Mouse (Mus musculus): ENCODE results near the gene Zkscan17.

Gene Zkscan17

DNA sequence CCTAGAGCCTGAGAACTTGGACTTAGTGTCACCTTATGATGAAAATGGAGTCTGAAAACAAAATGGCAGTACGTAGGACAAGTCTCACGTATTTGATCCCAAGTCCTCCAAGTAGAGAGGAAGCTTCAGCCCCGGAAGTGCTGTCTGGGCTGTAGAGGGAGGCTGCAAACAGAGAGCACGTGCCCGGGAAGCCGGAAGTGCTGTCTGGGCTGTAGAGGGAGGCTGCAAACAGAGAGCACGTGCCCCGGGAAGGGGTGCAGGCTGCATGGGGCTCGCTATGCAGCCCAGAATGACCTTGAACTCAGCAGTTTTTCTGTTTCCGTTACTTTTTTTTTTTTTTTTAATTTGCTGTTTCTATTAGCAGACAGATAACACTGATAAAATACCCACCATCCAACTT lies 8.3 kb downstream of the Zkscan17 start:
- DNase-seq (ENCODE audit: low spot score in 2 of 2): no peak

DNA sequence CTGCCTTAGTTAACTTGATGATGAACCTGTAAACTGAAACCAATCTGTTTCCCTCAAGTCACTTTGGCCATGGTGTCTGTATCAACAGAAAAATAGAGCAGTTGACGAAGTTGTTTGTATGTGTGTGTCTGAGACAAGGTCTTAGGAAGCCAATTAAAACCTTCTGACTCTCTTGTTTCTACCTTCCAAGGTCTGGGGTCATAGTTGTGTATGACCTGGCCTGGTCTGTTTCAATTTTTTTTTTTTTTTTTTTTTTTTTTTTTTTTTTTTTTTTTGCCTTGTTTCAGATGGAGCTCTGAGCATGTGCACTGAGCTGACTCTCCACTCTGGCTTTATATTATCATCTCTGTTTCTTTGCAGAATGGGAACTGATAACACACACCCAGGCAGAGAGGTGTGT lies 9.1 kb downstream of the Zkscan17 start:
- DNase-seq (ENCODE audit: low spot score in 2 of 2): no peak

DNA sequence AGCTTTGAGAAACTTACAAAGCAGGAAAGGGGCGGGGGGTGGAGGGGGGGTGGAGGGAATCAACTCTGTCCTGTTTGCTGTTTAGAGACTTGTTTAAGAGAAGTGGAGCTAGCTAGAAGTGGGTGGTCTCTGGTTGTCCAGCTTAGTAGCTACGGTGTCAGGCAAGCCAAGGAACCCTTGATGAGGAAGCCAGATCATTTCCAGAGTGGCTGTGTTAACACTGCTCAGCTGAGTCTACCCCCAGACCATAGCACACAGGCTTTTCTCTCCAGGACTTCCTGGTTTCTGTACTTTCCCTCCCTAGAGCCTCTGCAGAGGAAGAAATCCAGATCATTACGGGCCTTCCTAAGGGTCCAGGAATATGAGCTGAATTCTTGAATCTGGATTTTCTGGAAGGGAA lies 11.8 kb downstream of the Zkscan17 start:
- DNase-seq (ENCODE audit: low spot score in 2 of 2): no peak

DNA sequence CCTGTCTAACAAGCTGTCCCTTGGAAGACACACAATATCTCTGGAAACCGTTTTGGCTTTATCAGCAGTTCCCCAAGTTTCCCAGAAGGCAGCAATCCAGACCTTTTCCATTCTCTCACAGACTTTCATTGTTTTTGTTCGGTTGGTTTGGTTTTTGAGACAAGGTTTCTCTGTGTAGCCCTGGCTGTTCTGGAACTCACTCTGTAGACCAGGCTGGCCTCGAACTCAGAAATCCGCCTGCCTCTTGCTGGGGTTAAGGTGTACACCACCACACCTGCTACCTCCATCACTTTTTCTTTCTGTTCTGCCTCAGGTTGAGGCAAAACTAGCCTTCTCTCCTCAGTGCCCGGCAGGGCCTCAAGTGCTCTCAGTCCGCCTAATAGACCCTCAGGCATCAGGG lies 12.2 kb downstream of the Zkscan17 start:
- no peak for DNase-seq (ENCODE audit: low spot score in 2 of 2)

DNA sequence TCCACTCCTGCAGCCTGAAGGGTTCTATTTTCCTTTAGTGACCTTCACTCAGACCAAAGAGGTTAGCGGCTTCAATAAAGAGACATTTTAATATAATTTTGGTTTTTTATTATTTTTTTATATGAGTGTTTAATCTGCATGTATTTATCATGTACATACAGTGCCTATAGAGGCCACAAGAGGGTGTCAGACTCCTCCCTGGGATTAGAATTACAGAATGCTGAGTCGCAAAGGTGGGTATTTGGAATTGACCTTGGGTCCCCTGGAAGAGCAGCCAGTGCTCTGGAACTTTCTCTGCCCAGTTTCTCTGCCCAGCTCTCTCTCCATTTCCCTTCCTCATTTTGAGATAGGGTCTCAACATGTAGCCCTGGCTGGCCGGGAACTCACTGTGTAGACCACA lies 13.0 kb downstream of the Zkscan17 start:
- no peak for DNase-seq (ENCODE audit: low spot score in 2 of 2)

DNA sequence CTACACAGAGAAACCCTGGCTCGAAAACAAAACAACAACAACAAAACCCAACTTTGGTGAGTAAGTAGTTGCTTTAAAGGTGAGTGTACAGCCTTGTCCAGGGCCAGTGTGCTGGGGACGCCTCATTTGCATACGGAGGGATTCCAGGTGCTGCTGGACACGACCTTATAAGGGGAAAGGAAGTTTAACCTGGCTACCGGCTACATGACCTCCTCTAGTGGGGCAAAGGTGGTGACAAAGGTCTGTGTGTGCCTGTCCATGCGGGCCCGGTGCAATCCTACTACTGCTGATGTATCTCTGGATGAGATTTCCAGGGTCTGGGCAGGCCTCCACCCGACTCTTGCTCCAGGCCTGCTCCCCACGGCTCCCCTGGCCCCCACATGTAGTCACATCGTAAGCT lies 13.8 kb downstream of the Zkscan17 start:
- DNase-seq (ENCODE audit: low spot score in 2 of 2): no peak

DNA sequence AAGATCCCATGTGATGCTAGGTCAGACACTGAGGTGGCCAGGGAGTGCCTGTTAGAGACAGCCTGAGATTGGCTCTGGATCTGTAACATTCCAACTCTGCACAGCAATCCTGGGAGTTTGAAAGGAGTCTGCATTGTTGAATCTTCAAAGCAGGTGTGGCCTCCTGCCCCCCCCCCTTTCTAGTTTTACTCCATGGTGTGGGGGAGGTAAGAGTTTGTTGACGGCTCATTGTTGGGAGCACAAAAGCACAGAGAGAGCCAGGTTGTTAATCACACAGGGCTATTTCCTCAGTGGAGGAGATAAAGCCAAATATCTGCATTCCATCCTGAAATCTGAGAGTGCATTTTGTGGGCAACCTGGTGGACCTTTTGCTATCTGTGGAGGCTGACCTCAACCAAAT lies 15.0 kb downstream of the Zkscan17 start:
- DNase-seq (ENCODE audit: low spot score in 2 of 2): no peak

DNA sequence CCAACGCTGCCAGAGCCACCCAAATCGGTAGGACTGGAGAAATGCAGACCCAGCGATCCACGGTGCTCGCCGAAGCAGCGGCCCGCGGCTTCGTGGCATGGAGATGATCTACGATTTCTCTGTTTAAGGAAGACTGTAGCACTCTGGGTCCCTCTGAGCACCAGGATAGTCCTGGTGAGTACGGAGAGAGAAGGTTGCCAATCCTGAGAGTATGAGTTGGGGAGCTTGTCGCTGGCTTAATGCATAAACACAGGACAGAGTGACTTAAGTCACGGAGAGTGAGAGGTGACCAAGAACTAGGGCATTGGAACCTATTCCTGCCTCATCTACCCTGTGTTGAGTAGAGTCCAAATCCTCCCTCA lies 19.9 kb downstream of the Zkscan17 start:
- no peak for DNase-seq (ENCODE audit: low spot score in 2 of 2)

DNA sequence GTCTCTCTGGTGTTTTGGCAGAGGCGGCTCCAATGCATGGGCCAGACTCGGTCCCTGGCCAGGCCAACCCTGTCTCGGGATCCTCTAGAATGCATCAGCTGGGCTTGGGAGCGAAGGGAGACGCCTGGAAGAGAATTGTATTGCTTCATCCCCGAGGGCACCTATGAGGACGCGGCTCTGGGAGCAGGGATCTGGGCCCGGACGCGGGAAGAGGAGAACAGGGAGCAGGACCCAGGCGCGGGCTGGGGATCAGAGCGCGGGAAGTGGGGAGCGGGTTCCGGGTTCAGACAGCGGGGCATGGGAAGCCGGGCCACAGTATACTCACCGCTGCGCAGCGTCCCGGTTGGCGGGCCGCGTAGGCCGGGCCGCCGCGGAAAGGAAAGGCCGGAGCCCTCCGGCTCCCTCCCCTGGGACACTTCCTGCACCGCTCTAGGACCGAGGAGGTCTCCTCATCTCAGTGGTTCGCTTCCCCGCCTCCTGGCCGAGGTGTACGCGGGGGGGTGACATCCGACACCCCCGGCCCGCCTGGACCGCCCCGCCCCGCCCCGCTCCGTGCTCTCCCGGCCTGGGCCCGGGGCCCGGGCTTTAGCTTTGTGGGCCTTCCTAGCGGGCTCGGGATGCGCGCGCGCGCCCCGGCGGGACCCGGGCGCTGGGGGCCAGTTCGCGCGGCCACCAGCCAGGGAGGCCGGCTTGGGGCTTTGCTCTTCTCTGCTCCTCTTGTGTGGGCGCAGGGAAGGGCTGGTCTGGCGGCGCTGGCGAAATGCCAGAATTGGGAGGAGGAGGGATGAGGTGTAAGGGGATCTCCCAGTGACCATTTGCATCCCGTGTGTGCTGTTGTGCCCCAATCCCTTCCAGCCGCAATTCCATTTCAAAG lies 20.5 kb downstream of the Zkscan17 start:
- DNase-seq (ENCODE audit: low spot score in 2 of 2): peak; percentile 78 to 85

DNA sequence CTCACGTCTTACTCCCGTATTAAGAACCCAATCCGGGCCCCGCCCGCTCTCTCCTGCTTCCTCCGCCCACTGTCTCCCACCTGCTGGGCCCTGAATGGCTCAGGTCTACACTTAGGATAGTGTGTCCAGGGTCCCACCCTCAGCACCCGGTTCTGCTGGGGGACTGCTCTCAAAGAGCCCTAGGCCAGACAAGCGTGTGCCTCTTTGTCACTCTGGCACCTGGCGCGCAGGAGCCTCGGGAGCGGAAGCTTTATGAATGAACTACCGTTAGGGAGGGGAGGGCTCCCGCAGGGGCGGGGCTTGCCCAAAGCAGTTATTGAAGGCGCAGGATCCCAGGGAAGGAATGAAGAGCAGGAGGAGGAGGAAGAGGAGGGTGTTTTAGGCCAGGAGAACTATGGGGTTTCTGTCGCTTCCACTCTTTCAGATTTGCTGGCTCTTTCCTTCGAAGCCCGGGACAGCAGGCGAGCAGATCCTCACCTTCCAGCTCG lies 21.2 kb downstream of the Zkscan17 start:
- peak; percentile 33 to 53 for DNase-seq (ENCODE audit: low spot score in 2 of 2)

DNA sequence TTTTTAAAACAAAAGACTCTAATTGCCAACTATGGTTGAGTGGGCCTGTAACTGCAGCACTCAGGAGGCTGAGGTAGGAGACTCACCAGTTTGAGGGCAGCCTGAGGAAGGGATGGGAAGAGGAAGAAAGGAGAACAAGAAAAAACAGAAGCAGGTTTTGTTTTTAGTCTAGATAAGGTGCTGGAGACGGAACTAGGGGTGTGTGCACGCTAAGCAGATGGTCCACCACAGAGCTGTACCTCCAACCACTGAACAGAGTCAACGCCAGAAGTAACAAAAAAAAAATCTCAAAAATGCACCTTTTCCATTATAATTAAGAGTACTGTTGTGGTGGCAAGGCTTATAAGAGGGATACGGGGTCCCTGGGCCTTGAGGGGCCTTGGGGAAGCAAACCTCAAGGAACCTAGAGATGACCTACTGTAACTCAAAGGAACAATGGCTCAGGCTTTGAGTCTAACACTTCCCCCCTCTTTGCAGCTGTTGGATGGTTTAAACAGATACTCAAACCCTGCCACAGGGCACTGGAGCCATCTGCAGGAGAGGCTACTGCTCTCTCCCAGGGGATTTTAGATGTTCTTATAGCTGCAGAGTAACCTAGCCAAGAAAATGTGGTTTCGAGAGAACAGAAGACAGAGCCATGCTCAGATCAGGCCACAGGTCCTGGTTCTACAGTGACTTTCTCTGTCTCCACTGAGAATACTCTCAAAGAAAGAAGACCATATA lies 24.4 kb downstream of the Zkscan17 start:
- no peak for DNase-seq (ENCODE audit: low spot score in 2 of 2)

DNA sequence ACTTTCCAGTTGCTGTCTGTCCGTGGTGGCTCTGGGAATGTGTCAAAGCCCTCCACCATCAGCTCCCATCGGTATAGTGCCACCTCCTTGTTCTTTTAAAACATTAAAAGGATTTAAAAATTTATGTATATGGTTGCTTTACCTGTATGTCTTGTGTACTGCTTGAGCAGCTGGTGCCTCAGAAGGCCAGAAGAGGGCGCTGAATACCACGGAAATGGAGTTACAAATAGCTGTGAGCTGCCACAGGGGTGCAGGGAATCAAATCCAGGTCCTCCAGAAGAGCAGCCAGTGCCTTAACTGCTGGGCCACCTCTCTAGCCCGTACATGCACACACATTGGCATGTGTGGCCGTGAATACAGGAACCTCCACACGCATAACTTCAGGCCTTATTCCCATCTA lies 28.8 kb downstream of the Zkscan17 start:
- no peak for DNase-seq (ENCODE audit: low spot score in 2 of 2)

DNA sequence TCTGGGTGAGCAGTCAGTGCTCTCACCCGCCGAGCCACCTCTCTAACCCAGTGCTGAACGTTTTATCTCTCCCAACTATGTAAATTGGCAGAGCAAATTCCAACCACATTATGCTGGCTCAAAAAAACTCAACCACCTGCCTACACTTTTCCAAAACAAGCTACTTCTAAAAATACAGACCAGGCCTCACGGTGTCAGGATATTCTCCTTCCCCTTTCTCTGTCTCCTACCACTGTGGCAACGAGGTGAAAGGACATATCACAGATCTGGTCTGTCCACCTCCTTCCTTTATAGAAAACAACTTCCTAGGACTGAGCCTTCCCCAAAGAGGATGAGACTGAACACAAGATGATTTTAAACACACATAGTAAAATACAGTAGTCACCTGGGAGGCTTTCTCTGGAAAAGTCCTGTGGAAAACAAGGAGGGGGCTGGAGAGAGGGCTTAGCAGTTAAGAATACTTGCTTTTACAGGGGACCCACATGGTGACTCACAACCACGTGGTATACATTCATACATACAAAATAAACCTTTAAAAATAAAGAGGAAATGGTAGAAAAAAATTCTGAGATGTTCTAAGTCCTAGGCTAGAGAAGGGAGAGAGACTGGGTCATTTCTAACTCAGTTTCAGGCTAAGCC lies 29.8 kb downstream of the Zkscan17 start:
- DNase-seq (ENCODE audit: low spot score in 2 of 2): no peak

DNA sequence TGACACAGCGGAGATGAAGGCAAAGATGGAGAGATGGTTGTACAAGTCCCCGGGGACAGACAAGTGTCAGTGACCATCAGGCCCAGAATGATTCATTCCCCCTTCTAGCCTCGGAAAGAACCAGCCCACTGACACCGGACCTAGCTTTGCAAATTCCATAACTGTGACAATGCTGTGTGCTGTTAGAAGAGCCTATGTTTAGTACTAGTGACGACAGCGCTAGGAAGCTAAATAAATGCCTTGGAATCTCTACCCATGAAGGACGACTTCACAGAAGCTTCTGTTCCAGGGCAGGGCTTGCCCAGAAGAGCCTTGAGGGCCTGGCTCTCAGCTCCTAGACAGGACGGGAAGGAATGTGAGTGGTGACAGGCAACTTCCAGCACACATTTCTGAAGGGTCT lies 40.3 kb downstream of the Zkscan17 start:
- no peak for DNase-seq (ENCODE audit: low spot score in 2 of 2)

DNA sequence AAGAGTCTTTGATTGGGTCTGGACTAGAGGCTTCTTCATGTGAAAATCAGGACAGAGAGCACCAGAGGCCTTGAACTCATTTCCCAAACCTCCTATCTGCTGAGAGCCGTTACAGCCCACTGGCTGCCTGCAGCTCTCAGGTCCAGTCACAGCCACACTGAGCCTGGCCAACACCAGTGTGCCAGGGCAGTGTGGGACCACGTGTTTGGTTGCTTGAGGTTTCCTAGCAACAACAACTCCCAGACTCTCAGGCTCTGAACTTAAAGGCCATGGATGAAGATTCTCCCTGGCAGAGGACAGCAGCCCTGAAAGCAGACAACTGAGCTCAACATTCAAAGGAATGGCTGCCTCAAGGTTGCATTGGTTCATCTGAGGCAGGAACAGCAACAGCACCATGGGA lies 40.9 kb downstream of the Zkscan17 start:
- DNase-seq (ENCODE audit: low spot score in 2 of 2): no peak

DNA sequence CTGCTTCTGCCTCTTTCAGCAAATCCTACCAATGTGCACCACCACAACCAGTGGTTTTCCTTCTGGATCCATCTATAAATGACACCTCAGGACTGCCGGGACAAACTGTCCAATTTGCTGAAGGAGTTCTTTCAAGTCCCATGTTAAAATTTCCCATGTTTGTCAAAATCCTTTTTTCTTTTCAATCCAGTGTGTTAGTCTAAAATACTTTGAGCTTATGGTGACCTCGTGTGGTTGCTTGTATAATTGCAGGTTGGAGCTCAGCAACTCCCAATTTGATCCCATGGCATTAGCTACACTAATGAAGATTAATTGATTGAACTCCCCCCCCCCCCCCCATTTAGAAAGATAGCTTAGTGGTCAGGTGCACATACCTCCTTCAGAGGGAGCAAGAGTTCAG lies 43.3 kb downstream of the Zkscan17 start:
- DNase-seq (ENCODE audit: low spot score in 2 of 2): peak in 1 of 2 experiments; percentile 8

DNA sequence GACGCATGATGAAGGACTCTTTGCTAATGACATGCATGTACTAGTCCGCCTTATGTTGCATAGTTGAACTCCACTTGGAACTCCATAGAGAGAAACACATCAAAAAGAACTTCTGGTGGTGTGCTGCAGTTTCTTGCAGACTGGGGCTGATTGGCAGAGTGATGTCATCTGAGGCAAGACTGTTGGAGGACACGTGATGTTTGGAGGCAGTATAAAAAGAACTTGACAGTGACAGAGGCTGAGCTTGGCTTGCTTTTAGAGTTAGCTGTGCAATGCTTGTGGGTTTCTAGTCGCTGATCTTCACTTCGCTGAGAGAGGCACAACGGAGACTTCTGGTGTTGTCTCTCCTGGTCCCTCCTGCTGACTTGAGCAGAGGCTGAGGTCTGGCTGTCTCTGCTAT lies 49.3 kb downstream of the Zkscan17 start:
- DNase-seq (ENCODE audit: low spot score in 2 of 2): no peak

DNA sequence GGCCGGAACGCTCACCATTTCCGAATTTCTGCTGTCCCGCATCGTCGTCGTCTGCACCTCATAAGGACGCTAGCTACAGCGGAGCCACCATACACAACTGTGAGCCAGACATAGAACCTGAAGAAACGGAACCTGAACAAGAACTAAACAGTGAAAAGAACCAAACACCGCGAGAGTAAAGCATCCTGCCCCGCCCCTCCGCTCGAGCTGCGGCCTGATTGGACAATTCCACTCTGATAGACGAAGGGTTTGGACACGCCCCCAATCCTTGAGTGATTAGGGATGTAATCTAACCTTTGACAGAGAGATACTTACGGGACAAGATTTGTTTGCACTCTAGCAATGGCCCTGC lies 54.2 kb downstream of the Zkscan17 start, which contains the start of gene Zfp867:
Gene Zfp867, minus strand, starts transcription at position 149 of the 352 bp plus-strand sequence.
- DNase-seq (ENCODE audit: low spot score in 2 of 2): peak; percentile 85 to 86

DNA sequence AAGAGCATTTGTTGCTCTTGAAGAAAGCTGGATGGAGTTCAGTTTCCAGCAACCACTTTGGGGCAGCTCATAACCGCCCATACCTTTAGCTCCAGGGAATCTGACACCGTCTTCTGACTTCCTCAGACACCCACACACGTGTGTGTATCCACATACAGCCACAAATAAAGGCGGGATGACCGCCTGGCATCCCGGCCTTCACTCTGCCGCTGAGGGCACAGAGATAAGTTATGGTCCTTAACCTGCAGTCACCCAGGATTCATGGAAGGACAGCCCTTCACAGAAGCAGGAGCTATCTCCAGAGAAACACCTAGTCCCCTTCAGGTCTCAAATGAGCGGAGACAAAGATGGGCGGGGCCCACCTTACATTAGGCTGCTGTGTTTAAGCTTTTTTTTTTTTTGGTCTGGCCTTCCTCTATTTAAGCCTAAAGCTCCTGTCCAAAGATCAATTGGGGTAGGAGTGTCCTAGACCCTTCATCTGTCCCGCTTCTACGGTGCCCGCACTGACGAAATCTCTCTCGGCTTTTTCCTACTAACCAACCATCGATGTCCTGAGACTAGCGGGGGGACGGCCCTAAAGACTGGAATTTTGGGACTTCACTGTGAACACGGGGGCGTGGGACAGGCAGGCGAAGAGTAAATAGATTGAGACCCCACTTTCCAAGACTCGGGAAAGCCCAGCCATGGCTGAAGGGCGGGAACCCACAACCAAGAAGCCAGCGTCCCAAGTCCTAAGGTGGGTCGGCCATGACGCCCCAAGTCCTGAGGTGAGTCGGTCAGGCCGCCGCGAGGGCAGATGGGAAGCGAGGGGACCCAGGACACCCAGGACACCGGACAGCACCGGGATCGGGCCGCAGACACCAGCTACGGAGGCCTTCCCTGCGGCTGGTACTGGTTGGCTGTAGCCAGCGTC lies 54.9 kb downstream of the Zkscan17 start:
- peak in 1 of 2 experiments; percentile 18 for DNase-seq (ENCODE audit: low spot score in 2 of 2)

DNA sequence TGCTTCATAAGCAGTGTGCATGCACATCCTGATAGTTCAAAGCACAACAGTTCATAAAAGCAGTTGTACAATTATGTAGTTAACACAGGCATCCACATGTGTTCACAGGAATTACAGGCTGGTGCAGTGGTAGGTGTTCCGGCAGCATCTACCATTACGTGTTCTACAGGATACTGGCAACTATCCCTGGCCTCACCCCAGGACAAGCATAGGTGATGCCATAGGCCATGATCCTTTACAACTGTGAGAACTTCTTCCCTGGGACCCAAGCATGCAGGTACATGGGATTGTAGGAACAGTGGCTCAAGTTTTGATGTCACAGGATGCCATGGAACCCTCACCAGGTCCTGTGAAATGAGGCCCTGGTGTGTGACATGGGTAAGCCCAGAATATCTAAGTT lies 66.1 kb downstream of the Zkscan17 start:
- DNase-seq (ENCODE audit: low spot score in 2 of 2): no peak

DNA sequence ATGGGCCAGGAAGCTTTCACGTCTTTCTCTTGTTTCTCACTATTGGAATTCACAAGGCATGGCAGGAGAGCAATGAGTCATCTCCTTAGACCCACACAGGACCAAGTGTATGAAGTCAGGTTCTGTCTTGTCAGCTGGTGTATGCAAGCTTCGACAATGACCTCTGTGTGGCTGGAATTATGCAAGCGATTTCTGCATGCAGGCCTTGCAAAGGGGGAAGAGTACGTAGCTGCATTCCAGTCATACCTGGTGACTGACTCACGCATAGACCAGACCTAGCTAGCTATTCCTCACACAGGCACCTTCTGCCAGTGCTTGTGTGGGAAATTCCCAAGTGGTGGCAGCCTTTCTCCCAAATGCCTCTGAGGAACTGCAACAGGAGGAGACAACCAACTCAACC lies 67.6 kb downstream of the Zkscan17 start:
- DNase-seq (ENCODE audit: low spot score in 2 of 2): peak; percentile 65 to 80

DNA sequence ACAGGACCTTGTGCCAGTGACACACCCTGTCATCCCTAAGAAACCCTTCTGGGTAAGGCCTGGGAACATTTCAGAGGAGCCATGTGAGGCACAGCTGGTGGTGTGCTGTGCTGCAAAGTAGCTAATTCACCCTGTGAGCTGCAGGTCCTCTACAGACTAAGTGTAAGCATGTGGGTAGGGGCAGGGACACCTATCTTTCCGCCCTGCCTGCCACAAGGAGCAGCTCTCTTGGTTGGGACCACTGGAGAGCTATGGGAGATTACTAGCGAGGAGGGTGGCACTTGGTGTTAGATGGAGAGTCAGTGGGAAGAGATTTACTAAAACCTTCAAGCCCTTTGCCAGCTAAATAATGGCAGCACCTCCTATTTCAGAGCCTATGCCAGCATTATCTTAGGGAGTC lies 69.7 kb downstream of the Zkscan17 start:
- DNase-seq (ENCODE audit: low spot score in 2 of 2): no peak

All from urinary bladder, adult 18-20 months (tissue).